Mouse (Mus musculus) liver, embryonic 14.5 days (tissue): ENCODE results near the gene Borcs5.

Source experiments
- CTCF ChIP-seq: IDR thresholded peaks from 2 replicates; pipeline ENCODE4 v1.5.1; 2016; ENCODE audit warnings: antibody characterized with exemption, low read depth, control low read depth
- EP300 ChIP-seq: IDR thresholded peaks from 2 replicates; pipeline ENCODE4 v1.6.1; 2016; ENCODE audit warnings: antibody characterized with exemption, low read depth

DNA sequence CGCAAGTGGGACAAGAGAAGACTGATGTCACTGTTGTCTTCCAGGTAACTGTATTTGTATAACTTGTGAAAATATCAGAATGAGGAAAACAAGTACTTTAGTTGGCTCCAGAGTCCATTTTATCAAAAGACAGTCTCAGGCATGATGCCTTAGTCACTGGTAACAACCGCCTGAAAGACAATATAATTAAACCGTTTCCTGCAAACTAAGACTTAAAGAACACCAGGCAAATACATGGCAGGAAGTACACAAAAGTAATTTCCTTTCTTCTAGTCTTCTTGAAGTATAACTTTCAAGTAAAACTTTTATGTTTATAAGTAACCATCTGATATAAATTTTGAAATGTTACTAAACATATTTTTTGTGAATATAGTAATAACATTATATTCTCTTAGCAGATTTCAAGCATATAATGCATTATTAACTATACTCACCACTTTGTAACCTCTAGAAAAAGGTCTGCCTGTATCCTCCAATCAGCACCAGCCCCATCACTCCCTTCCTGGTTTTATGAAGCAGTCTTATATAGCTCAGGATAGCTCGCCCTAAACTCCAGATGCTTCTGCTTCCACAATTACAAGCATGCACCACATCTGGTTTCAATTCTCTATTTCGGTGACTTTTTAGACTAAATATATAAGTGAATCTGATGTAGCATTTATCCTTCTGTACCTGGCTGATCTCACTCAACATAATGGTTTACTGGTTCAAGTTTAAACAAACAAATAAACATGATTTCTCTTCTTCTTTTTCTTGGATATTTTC lies 112.8 kb downstream of the Borcs5 start:
- TF ChIP-seq CTCF, result no peak
- no peak for TF ChIP-seq EP300
